Mouse (Mus musculus) left cerebral cortex, adult 9 months (tissue): ENCODE measurements at regions not wholly inside any gene's neighbourhood (a gene's known extent, or its start where the extent isn't known, plus 50 kb on each side); places are given as distances from the start of the nearest gene placed in this dataset.
A peak's percentile ranks its signal among the peaks of the same experiment; 100 is the strongest.

Experiments
- DNase-seq, 2 experiments: peaks; one replicate each; pipeline ENCODE4 v3.0.0; 2022; ENCODE audit warnings: low spot score in 2 of 2

DNA sequence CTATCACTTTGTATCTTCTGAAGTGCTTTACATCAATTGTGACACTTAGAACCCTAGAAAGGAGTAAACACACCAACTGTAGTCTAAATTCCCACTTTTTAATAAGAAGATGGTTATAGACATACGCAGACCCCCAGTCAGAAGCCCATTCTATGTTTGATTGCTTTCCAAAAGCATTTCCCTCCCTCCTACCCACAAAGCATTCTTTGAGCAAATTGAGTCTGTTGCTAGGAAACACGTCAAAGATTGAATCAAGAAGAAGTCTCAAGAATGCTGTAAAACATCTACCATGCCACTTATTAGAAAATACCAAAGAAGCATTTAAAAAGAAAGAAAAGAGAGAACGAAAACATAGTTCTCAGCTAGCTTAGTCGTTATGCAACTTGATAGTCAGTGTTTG, 352.3 kb upstream of the Lrp1b start:
- no peak for DNase-seq

DNA sequence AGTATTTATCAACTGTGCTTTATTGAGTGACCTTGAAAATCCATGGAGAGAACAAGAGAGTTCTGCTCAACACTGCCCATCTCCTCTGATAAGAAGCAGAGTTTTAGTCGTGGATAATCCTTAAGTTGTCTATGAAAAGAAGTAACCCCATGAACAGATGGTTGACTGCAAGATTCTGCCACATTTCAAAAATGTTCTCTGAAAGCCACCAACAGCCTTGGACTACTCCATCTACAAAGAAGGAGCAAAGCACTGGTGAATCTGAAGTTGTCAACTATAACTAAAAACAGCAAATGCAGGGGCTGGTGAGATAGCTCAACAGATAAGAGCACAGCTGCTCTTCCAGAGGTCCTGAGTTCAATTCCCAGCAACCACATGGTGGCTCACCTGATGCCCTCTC, 337.6 kb upstream of the Lrp1b start:
- peak; percentile 28 to 32 for DNase-seq

DNA sequence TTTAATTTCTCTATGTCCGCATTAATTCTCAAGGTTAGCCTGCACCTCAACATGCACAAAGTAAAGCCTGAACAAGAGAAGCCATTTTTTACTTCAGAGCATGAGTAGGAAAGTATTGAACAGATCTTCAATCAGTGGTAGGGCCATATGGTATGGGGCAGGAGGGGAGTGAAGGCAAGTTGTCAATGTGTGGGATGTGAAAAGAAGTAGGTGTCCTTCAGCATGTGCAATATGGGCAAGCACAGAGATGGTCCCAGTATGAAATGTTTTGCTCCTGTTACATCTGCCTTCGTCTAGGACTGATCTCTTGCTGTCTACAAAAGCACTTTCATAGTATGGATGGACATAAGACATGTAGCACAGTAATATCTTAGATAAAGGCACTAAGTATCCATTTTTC, 315.3 kb upstream of the Lrp1b start:
- DNase-seq: peak; percentile 22 to 52
